Mouse (Mus musculus): ENCODE measurements around the gene Mras. TPM values are rescaled to one million over a fixed set of nuclear protein-coding genes. Genes with fewer than 3 reads are reported as not detected.

The Mras gene
- total and polyA plus RNA-seq, 3 experiments: 0.17 TPM; not detected in 2

DNA sequence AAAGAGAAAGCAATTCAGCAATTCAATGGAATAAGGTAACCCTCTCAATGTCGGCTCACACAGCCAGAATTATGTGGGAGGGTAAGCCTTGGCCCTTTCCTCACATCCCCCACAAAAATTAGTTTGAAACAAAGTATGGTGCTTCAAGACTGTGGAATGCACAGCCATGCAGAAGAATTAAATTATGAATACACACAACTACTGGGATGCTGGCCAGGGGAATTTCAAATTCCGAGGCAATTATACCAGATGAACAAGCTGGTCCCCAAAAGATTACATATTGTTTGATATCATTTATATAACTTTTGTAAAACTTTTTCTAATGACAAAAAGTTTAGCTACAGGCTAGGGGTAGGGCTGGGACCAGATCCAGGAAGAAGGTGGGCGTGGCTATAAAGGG, 10.1 kb upstream of the Mras start:
- Histone ChIP-seq H3K79me2 (ENCODE audit: control insufficient read depth, insufficient read depth, low read length, poor library complexity) (no peaks in the 10 kb centered on the region), H3K4me1 (ENCODE audit: control insufficient read depth in 1 of 2, insufficient read depth in 2 of 2, low read length in 2 of 2) (no peaks in the 10 kb centered on the region), H3K9me3 (replicated peaks; ENCODE audit: insufficient read depth, low read length) (no peaks in the 10 kb centered on the region), H3K36me3 (ENCODE audit: control insufficient read depth in 1 of 2, insufficient read depth in 2 of 2, low read length in 2 of 2) (no peaks in the 10 kb centered on the region), H3K9ac (ENCODE audit: control insufficient read depth, low read depth, low read length, poor library complexity, severe bottlenecking) (no peak overlapping the region), H3K27ac (ENCODE audit: control insufficient read depth, low read depth, low read length) (no peak overlapping the region), H3K4me3 (ENCODE audit: control insufficient read depth in 1 of 2, insufficient read depth in 1 of 2, low read depth in 2 of 2, low read length in 2 of 2) (no peak overlapping the region), H3K27me3 (ENCODE audit: control insufficient read depth in 1 of 2, insufficient read depth in 2 of 2, low read length in 2 of 2) (no peaks in the 10 kb centered on the region; a peak in 1 of 4 replicates)
- no peak for DNase-seq (ENCODE audit: low read depth, low spot score)
- no peak for TF ChIP-seq SMC3 (IDR thresholded peaks at IDR 0.05; ENCODE audit: low read depth, low read length)
- TF ChIP-seq MYC (IDR thresholded peaks at IDR 0.05; ENCODE audit: low read depth, low read length): no peak
- no peak for TF ChIP-seq TAL1 (IDR thresholded peaks at IDR 0.05; ENCODE audit: low read length)
- TF ChIP-seq SIN3A (IDR thresholded peaks at IDR 0.05; ENCODE audit: low read length): no peak
- TF ChIP-seq RCOR1 (IDR thresholded peaks at IDR 0.05; ENCODE audit: low read depth, low read length): no peak
- no peak for TF ChIP-seq CTCF (IDR thresholded peaks at IDR 0.05 in 2 of 3, conservative IDR thresholded peaks at IDR 0.05 in 1 of 3; ENCODE audit: control insufficient read depth in 1 of 3, insufficient read depth in 1 of 3, low read depth in 2 of 3, low read length in 3 of 3, poor library complexity in 1 of 3, severe bottlenecking in 1 of 3)
- TF ChIP-seq NRF1 (IDR thresholded peaks at IDR 0.05; ENCODE audit: insufficient read depth, low read depth, low read length, poor library complexity, severe bottlenecking): no peak
- TF ChIP-seq ZMIZ1 (IDR thresholded peaks at IDR 0.05; ENCODE audit: low read depth, low read length): no peak
- no peak for TF ChIP-seq ZKSCAN1 (IDR thresholded peaks at IDR 0.05; ENCODE audit: low read depth, low read length)
- TF ChIP-seq TCF12 (IDR thresholded peaks at IDR 0.05; ENCODE audit: low read depth, low read length): no peak
- TF ChIP-seq CHD2 (IDR thresholded peaks at IDR 0.05; ENCODE audit: low read length): no peak
- TF ChIP-seq KAT2A (conservative IDR thresholded peaks at IDR 0.05; ENCODE audit: low read depth, low read length): no peak
- no peak for TF ChIP-seq UBTF (IDR thresholded peaks at IDR 0.05; ENCODE audit: borderline replicate concordance, insufficient read depth, low read depth, low read length)
- TF ChIP-seq POLR2AphosphoS5 (IDR thresholded peaks at IDR 0.05; ENCODE audit: borderline replicate concordance, low read depth, low read length): no peak
- TF ChIP-seq ETS1 (IDR thresholded peaks at IDR 0.05; ENCODE audit: low read depth, low read length): no peak
- no peak for TF ChIP-seq USF1 (IDR thresholded peaks at IDR 0.05; ENCODE audit: low read depth, low read length)
- no peak for TF ChIP-seq EP300 (IDR thresholded peaks at IDR 0.05; ENCODE audit: low read depth in 1 of 2, low read length in 2 of 2)
- TF ChIP-seq CHD1 (IDR thresholded peaks at IDR 0.05; ENCODE audit: low read depth, low read length): no peak
- TF ChIP-seq MAX (IDR thresholded peaks at IDR 0.05; ENCODE audit: low read length): no peak
- TF ChIP-seq ZNF384 (IDR thresholded peaks at IDR 0.05; ENCODE audit: low read depth, low read length): no peak

- no peaks in the 10 kb centered on the region for H3K27me3 ChIP-seq (ENCODE audit: control insufficient read depth in 1 of 2, insufficient read depth in 2 of 2, low read length in 2 of 2)
- no peak for DNase-seq (ENCODE audit: low read depth, low spot score)
These were observed 9.1 kb upstream of the Mras start for GRCm38 (mm10) chr9:99446259-99446658.

More at GRCm38 (mm10) chr9:99446259-99446658, 9.1 kb upstream of the Mras start:
- no peaks in the 10 kb centered on the region for H3K9me3 ChIP-seq (replicated peaks; ENCODE audit: insufficient read depth, low read length)
- no peak overlapping the region for H3K4me3 ChIP-seq (ENCODE audit: control insufficient read depth in 1 of 2, insufficient read depth in 1 of 2, low read depth in 2 of 2, low read length in 2 of 2)
- no peak overlapping the region for H3K27ac ChIP-seq (ENCODE audit: control insufficient read depth, low read depth, low read length)
- TF ChIP-seq NELFE (IDR thresholded peaks at IDR 0.05; ENCODE audit: low read depth, low read length): no peak
- TF ChIP-seq UBTF (IDR thresholded peaks at IDR 0.05; ENCODE audit: borderline replicate concordance, insufficient read depth, low read depth, low read length): no peak
- no peak for TF ChIP-seq USF1 (IDR thresholded peaks at IDR 0.05; ENCODE audit: low read depth, low read length)
- no peak for TF ChIP-seq POLR2AphosphoS5 (IDR thresholded peaks at IDR 0.05; ENCODE audit: borderline replicate concordance, low read depth, low read length)
- TF ChIP-seq MAFK (IDR thresholded peaks at IDR 0.05; ENCODE audit: borderline replicate concordance, low read depth, low read length): no peak
- no peak for TF ChIP-seq MXI1 (IDR thresholded peaks at IDR 0.05; ENCODE audit: low read depth, low read length)
- no peak for TF ChIP-seq ETS1 (IDR thresholded peaks at IDR 0.05; ENCODE audit: low read depth, low read length)
- no peak for TF ChIP-seq RAD21 (IDR thresholded peaks at IDR 0.05; ENCODE audit: low read depth, low read length)
- TF ChIP-seq CHD2 (IDR thresholded peaks at IDR 0.05; ENCODE audit: low read length): no peak
- no peak for TF ChIP-seq E2F4 (IDR thresholded peaks at IDR 0.05; ENCODE audit: borderline replicate concordance, low read depth, low read length)
- TF ChIP-seq POLR2AphosphoS2 (IDR thresholded peaks at IDR 0.05; ENCODE audit: low read length): no peak
- no peak for TF ChIP-seq TAL1 (IDR thresholded peaks at IDR 0.05; ENCODE audit: low read length)
- TF ChIP-seq ZMIZ1 (IDR thresholded peaks at IDR 0.05; ENCODE audit: low read depth, low read length): no peak
- no peak for TF ChIP-seq EP300 (IDR thresholded peaks at IDR 0.05; ENCODE audit: low read depth in 1 of 2, low read length in 2 of 2)
- no peak for TF ChIP-seq RCOR1 (IDR thresholded peaks at IDR 0.05; ENCODE audit: low read depth, low read length)
- no peak for TF ChIP-seq MAZ (IDR thresholded peaks at IDR 0.05; ENCODE audit: low read depth, low read length)
- no peak for TF ChIP-seq GABPA (IDR thresholded peaks at IDR 0.05; ENCODE audit: low read depth, low read length)
- TF ChIP-seq CHD1 (IDR thresholded peaks at IDR 0.05; ENCODE audit: low read depth, low read length): no peak
- no peaks in the 10 kb centered on the region for H3K4me1 ChIP-seq (ENCODE audit: control insufficient read depth in 1 of 2, insufficient read depth in 2 of 2, low read length in 2 of 2)
- H3K36me3 ChIP-seq (ENCODE audit: control insufficient read depth in 1 of 2, insufficient read depth in 2 of 2, low read length in 2 of 2): no peaks in the 10 kb centered on the region
- H3K9ac ChIP-seq (ENCODE audit: control insufficient read depth, low read depth, low read length, poor library complexity, severe bottlenecking): no peak overlapping the region
- no peaks in the 10 kb centered on the region for H3K79me2 ChIP-seq (ENCODE audit: control insufficient read depth, insufficient read depth, low read length, poor library complexity)
